Mouse (Mus musculus) limb, embryonic 11.5 days (tissue): ENCODE results near the gene Cdh13. TPM values are rescaled to one million over a fixed set of nuclear protein-coding genes. Genes with fewer than 3 reads are reported as not detected.

Source experiments
- ATAC-seq: fragments of 200-750 bp; cut with Nextera tagmentation; 2 replicates; pipeline ENCODE4 v1.8.0; 2017; ENCODE audit warnings: low read depth; ENCODE audit not compliant: insufficient number of reproducible peaks, low FRiP score, low TSS enrichment
- DNase-seq: peaks from one replicate; pipeline ENCODE4 v3.0.0-alpha.2; 2015; ENCODE audit warnings: low spot score
- H3K27ac ChIP-seq: fragments of 300-500 bp; sonication (generic); replicated peaks from 2 replicates; pipeline ENCODE4 v1.5.1; 2014; ENCODE audit warnings: low read depth, mild to moderate bottlenecking, low read length
- H3K27me3 ChIP-seq: fragments of 300-500 bp; sonication (generic); 2 replicates; pipeline ENCODE4 v1.6.1; 2014; ENCODE audit warnings: mild to moderate bottlenecking, low read length, mixed read lengths; ENCODE audit not compliant: control insufficient read depth, insufficient read depth
- H3K36me3 ChIP-seq: fragments of 300-500 bp; sonication (generic); 2 replicates; pipeline ENCODE4 v1.6.1; 2014; ENCODE audit warnings: mild to moderate bottlenecking, low read length, moderate library complexity, mixed read lengths; ENCODE audit not compliant: control insufficient read depth, insufficient read depth
- H3K4me1 ChIP-seq: fragments of 300-500 bp; sonication (generic); 2 replicates; pipeline ENCODE4 v1.6.1; 2014; ENCODE audit warnings: low read length, mixed read lengths; ENCODE audit not compliant: control insufficient read depth, insufficient read depth
- H3K4me2 ChIP-seq: fragments of 300-500 bp; sonication (generic); 2 replicates; pipeline ENCODE4 v1.6.1; 2014; ENCODE audit warnings: low read depth, mild to moderate bottlenecking, moderate library complexity; ENCODE audit not compliant: severe bottlenecking
- H3K4me3 ChIP-seq: fragments of 300-500 bp; sonication (generic); 2 replicates; pipeline ENCODE4 v1.5.1; 2014; ENCODE audit warnings: low read depth, low read length
- H3K9ac ChIP-seq: fragments of 300-500 bp; sonication (generic); 2 replicates; pipeline ENCODE4 v1.6.1; 2014; ENCODE audit warnings: mild to moderate bottlenecking, low read length
- H3K9me3 ChIP-seq: fragments of 300-500 bp; sonication (generic); 2 replicates; pipeline ENCODE4 v1.6.1; 2016; ENCODE audit warnings: low read length; ENCODE audit not compliant: control insufficient read depth
- WGBS: fragments of 180-500 bp; shearing (Covaris S2); extraction: QIAGEN DNeasy Blood & Tissue Kit; methylation state at CpG from one replicate; pipeline ENCODE4 v1.1.7; 2014; 5-methylcytosine and 5-hydroxymethylcytosine counted together
- polyA plus RNA-seq: library from polyadenylated mRNA; unstranded; fragments of >200 nt; fragmentation: Nextera tagmentation; extraction: Ambion mirVana; gene quantifications from 2 replicates; pipeline ENCODE4 v1.2.1, GENCODE M21; 2014

Gene Cdh13
- polyA plus RNA-seq, 1 experiment from 2014 or later, result 4.9 TPM

- no peaks in the 10 kb centered on the region for H3K36me3 ChIP-seq
- ATAC-seq (no peak), DNase-seq (no peak)
- 88% methylated on average over 2 of the region's 2 CpGs for WGBS
- H3K4me3 ChIP-seq, result no peak overlapping the region
- no peaks in the 10 kb centered on the region for H3K9me3 ChIP-seq
- H3K4me2 ChIP-seq, result no peak overlapping the region
- H3K27ac ChIP-seq, result no peak overlapping the region
- H3K27me3 ChIP-seq, result no peaks in the 10 kb centered on the region
- H3K9ac ChIP-seq, result no peak overlapping the region
- H3K4me1 ChIP-seq, result no peaks in the 10 kb centered on the region
Measured at GRCm38 (mm10) chr8:119039358-119039757, 755.8 kb downstream of the Cdh13 start.

GRCm38 (mm10) chr8:119057876-119058275, 774.3 kb downstream of the Cdh13 start:
- H3K4me1 ChIP-seq, result no peaks in the 10 kb centered on the region
- no peak overlapping the region for H3K27ac ChIP-seq
- no peak overlapping the region for H3K4me2 ChIP-seq
- H3K27me3 ChIP-seq, result no peaks in the 10 kb centered on the region
- DNase-seq (no peak), ATAC-seq (no peak)
- no peak overlapping the region for H3K9ac ChIP-seq
- H3K4me3 ChIP-seq, result no peak overlapping the region
- WGBS, result 85% methylated on average over 5 of the region's 5 CpGs
- no peaks in the 10 kb centered on the region for H3K9me3 ChIP-seq
- no peaks in the 10 kb centered on the region for H3K36me3 ChIP-seq

- Histone ChIP-seq H3K27ac (no peak overlapping the region), H3K4me3 (no peak overlapping the region), H3K4me2 (no peak overlapping the region), H3K27me3 (no peaks in the 10 kb centered on the region), H3K36me3 (no peaks in the 10 kb centered on the region), H3K9ac (no peak overlapping the region), H3K4me1 (no peaks in the 10 kb centered on the region), H3K9me3 (no peaks in the 10 kb centered on the region)
- WGBS, result 84% methylated on average over 12 of the region's 12 CpGs
- DNase-seq (no peak), ATAC-seq (no peak)
Measured at GRCm38 (mm10) chr8:119061671-119062070, 778.1 kb downstream of the Cdh13 start.

GRCm38 (mm10) chr8:119064523-119064922, 781.0 kb downstream of the Cdh13 start:
- Histone ChIP-seq H3K4me2 (no peak overlapping the region), H3K27ac (no peak overlapping the region), H3K9me3 (no peaks in the 10 kb centered on the region), H3K27me3 (no peaks in the 10 kb centered on the region), H3K4me3 (no peak overlapping the region), H3K9ac (no peak overlapping the region), H3K36me3 (no peaks in the 10 kb centered on the region), H3K4me1 (no peaks in the 10 kb centered on the region)
- WGBS, result 20% methylated on average over 11 of the region's 11 CpGs
- DNase-seq (peak; percentile 83), ATAC-seq (no peak)

- WGBS, result 82% methylated on average over 6 of the region's 6 CpGs
- Histone ChIP-seq H3K27me3 (no peaks in the 10 kb centered on the region), H3K27ac (no peak overlapping the region), H3K36me3 (no peaks in the 10 kb centered on the region), H3K9ac (no peak overlapping the region), H3K4me3 (no peak overlapping the region), H3K4me1 (no peaks in the 10 kb centered on the region), H3K4me2 (no peak overlapping the region), H3K9me3 (no peaks in the 10 kb centered on the region)
- DNase-seq (no peak), ATAC-seq (no peak)
Measured at GRCm38 (mm10) chr8:119072291-119072690, 788.8 kb downstream of the Cdh13 start.

- no peaks in the 10 kb centered on the region for H3K36me3 ChIP-seq
- ATAC-seq, result no peak
- no peak for DNase-seq
- no peak overlapping the region for H3K27ac ChIP-seq
- no peaks in the 10 kb centered on the region for H3K9me3 ChIP-seq
- 88% methylated on average over 8 of the region's 8 CpGs for WGBS
- no peak overlapping the region for H3K4me3 ChIP-seq
- H3K4me2 ChIP-seq, result no peak overlapping the region
- H3K9ac ChIP-seq, result no peak overlapping the region
- no peaks in the 10 kb centered on the region for H3K27me3 ChIP-seq
- H3K4me1 ChIP-seq, result no peaks in the 10 kb centered on the region
Measured at GRCm38 (mm10) chr8:119085022-119085421, 801.5 kb downstream of the Cdh13 start.

- Histone ChIP-seq H3K27me3 (no peaks in the 10 kb centered on the region), H3K4me1 (no peaks in the 10 kb centered on the region), H3K36me3 (no peaks in the 10 kb centered on the region), H3K4me3 (no peak overlapping the region), H3K9me3 (no peaks in the 10 kb centered on the region), H3K4me2 (no peak overlapping the region), H3K9ac (no peak overlapping the region), H3K27ac (no peak overlapping the region)
- 50% methylated on average over 6 of the region's 6 CpGs for WGBS
- DNase-seq (no peak), ATAC-seq (no peak)
Measured at GRCm38 (mm10) chr8:119098261-119098660, 814.7 kb downstream of the Cdh13 start.

- Histone ChIP-seq H3K9me3 (no peaks in the 10 kb centered on the region), H3K27ac (no peak overlapping the region), H3K4me3 (no peak overlapping the region), H3K36me3 (no peaks in the 10 kb centered on the region), H3K4me1 (no peaks in the 10 kb centered on the region), H3K4me2 (no peak overlapping the region), H3K27me3 (no peaks in the 10 kb centered on the region), H3K9ac (no peak overlapping the region)
- ATAC-seq, result no peak
- no peak for DNase-seq
- 85% methylated on average over 6 of the region's 6 CpGs for WGBS
Measured at GRCm38 (mm10) chr8:119102871-119103270, 819.3 kb downstream of the Cdh13 start.

GRCm38 (mm10) chr8:119109655-119110054, 826.1 kb downstream of the Cdh13 start:
- H3K27me3 ChIP-seq, result no peaks in the 10 kb centered on the region
- H3K9me3 ChIP-seq, result no peaks in the 10 kb centered on the region
- DNase-seq, result no peak
- no peaks in the 10 kb centered on the region for H3K4me1 ChIP-seq
- H3K4me3 ChIP-seq, result no peak overlapping the region
- H3K4me2 ChIP-seq, result no peak overlapping the region
- no peak overlapping the region for H3K9ac ChIP-seq
- no peak for ATAC-seq
- WGBS, result 84% methylated on average over 7 of the region's 7 CpGs
- no peak overlapping the region for H3K27ac ChIP-seq
- no peaks in the 10 kb centered on the region for H3K36me3 ChIP-seq
